Mouse (Mus musculus) gastrocnemius, adult 8-10 months (tissue): Measurements from ENCODE around the gene Glt28d2. TPM values are rescaled to one million over a fixed set of nuclear protein-coding genes. Genes with fewer than 3 reads are reported as not detected.

Experiments
- DNase-seq, 2 experiments: peaks; one replicate each; pipeline ENCODE4 v3.0.0; 2022; ENCODE audit warnings: low spot score in 2 of 2
- total RNA-seq, 4 experiments: library from RNA; stranded (reverse); gene quantifications; 2 replicates each; pipeline ENCODE4 v1.2.4; 2022

Glt28d2 gene
- total RNA-seq, 4 experiments from 2014 or later = 5.6 to 8.9 (median 5.8) TPM

DNA sequence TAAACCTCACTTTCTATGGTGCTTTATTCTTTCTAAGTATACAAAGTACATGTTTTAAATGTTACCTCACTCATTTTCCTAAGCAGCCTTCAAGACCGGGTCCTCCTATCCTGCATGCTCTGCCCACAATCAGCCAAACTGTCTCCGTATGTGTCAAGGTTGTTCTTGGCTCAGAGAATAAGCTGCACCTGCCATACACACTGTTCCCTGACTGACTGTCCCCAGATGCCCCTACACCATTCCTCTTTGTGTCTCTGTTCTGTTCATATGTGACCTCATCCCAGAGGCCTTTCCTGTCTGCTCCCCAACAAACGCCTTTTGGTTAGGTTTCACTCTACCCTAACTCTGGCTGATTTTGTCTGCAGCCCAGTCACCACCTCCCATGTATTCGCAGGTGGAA lies 60.0 kb downstream of the Glt28d2 start:
- no peak for DNase-seq

DNA sequence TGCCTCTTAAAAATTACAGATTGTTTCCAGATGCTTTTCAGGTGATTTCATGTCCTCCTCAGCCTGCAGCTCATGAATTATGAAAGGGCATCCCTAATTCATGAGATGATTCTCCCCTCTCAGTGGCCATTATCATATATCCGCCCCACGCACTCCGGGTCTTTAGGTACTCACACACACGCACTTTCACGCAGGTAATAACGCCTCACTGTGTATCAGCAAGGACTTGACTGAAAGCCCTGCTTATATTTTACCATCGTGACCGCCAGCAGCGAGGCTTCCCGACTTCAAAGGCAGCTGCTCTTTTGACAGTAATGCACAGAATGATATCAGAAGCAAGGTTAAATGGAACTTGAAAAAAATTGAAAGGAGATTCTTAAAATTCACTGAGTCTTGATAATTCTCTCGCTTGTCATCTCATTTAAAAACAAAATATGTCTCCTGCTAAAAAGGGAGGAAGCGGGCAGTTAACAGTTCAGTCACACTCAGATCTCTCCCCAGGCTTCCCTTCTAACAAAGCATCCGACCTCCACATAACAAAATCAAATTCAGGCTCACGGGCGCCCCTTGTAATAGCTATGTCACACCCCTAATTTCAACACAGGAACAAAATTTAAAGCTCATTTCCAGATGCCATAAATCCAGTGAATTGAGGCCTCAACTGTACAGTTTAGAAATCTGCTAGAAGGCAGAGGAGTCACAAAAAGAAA lies 66.3 kb downstream of the Glt28d2 start:
- no peak for DNase-seq

Other genes starting within 250 kb of the Glt28d2 start
- 10 to 100 TPM; 52.1 to 58.4 (median 56.9) TPM for gene Fam160a1, start 70.2 kb downstream of the Glt28d2 start, total RNA-seq
- gene Gm37240, start within 50 bp of the Glt28d2 start, total RNA-seq = 10 to 100 TPM; 29.7 to 37.8 (median 36.6) TPM
- gene Sh3d19, start 83.6 kb upstream of the Glt28d2 start, total RNA-seq = 1 to 10 TPM; 4.5 to 9.7 (median 7.4) TPM
- gene Prss48, start 115.0 kb upstream of the Glt28d2 start, total RNA-seq = not detected